Mouse (Mus musculus): ENCODE data around the gene Nop9.

Nop9 gene

DNA sequence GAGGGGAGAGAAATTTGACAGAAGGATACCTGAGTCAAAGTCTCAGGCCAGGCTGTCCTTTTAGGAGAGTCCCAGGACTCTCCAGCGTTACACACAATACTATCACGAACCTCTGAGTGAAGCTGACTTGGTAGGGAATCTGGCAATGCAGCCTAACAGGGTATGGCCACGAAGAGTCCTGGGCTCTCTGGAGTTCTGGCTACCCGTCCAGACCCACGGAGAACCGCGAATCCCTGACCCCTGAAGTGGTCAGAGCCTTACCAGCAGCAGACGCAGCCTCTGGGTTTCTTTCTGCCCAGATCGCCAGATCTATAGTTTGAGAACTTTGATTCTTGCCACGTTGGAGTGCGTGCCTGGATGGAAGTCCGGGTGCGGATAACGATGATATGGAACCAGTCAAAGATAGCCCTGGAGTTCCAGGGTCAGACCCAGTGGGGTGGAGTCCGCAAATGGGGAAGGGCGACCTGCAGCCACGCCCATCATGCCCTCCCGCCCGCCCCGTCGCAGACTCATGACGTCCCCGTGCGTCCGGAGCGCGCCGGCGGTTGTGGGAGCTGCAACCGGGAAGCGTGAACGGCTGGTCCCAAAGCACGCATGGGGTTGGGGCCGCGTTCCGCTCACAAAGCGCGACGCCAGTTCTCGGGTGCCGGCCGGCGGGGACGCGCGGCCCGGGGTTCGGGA, at the start of gene Nop9, which contains the start of gene Dhrs1:
Nop9 (plus strand) TSS at position 514 of the 681 bp plus-strand sequence.
Dhrs1 (minus strand) TSS at position 511 of the 681 bp plus-strand sequence.
- DNase-seq = peak; percentile 87 to 95

DNA sequence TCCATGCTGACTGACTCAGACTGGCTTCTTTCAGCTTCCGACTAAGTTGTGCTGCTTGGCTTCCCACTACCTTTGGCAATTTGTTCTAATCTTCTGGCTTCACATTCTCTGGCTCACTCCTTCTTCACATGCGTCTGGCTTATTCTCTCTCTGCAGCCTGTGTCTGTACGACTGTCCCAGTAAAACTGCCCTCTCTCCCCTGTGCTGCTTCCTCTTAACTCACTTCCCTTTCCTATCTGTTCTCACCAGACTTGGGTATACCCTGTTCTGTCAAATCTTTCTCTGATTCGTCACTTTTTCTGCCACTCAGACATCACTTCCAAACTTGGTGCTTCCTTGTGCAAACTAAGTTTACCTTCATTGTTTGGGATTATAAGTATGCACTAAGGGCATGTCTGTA, 48.3 kb upstream of the Nop9 start:
- DNase-seq = no peak

DNA sequence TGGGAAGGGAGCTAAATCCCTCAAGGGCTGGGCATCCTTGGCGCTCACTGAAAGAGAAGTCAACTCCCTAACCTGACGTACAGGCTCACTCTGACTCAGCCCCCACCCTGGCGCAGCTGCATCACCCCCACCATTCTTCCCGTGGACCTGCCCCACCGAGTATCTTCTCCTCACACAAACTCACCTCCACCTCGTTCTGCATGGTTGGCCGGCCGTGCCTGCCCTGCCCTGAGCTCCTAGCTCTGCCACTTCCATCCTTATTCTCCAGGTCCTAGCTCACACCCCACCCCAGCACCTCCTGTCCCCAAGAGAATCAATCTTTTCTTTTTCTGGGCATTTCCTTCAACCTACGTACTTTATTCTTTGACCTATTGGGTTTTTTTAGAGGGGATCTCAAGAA, 44.4 kb upstream of the Nop9 start:
- DNase-seq = peak in 1 of 2 experiments; percentile 45

DNA sequence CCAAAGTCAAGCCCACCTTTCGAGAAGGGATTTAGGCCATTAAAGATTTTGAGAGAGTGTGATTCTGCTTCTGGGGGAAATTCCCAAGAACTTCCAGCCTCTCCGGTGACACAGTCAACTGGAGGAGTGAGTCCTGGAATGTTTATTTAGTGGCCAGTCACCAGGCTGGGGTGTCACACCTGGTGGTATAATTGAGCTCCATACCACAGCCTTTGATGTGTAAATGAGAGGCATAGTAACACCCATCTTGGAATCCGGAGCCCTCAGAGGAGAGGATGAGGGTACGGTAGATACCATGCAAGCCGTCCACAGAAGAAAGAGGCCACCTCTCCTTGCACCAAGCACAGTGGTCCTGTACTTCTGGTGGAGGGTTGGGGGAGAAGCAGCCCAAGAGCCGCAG, 42.7 kb upstream of the Nop9 start:
- DNase-seq = peak in 1 of 2 experiments; percentile 22

DNA sequence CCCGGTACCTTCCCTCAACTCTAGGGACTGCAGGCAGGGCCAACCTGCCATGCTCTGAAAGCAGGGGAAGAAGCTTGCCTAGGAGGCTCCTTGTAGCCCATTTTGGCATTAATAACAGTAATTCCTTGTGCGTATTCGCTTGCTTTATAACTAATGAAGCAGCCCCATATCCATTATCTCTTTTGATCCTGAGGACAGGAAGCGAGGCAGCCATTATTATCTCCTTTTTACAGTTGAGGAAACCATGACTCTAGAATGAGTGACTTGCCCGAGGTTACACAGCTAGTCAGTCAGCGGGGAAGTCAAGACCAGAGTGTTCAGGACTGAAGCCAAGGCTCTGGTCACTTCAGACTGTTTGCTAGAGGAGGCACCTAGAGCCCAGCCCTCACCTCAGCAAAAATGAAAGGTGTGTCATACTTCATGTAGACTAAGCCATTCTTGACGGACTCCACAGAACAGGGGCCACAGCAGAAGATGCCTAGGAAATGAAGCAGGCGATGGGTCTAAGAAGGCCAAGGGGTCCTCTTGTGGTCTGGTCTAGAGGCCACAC, 39.4 kb upstream of the Nop9 start:
- peak in 1 of 2 experiments; percentile 18 for DNase-seq

DNA sequence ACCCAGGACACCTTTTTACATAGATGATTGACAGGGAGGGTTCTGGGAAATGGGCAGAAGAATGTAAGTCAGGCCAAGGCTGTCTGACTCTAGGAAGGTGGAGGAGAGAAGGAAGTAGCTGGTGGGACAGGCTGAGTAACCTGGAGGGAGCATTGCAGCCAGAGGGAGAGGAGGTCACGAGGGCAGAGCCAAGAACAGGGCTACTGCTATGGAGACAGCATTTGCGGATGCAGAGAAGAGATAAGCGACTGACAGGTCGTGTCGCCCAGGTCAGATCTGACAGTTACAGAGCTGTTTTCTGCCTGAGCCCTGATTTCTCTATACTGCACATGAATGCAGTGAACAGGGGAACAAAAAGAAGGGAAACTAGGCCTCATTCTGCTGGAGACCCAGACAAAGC, 38.1 kb upstream of the Nop9 start:
- peak in 1 of 2 experiments; percentile 33 for DNase-seq

DNA sequence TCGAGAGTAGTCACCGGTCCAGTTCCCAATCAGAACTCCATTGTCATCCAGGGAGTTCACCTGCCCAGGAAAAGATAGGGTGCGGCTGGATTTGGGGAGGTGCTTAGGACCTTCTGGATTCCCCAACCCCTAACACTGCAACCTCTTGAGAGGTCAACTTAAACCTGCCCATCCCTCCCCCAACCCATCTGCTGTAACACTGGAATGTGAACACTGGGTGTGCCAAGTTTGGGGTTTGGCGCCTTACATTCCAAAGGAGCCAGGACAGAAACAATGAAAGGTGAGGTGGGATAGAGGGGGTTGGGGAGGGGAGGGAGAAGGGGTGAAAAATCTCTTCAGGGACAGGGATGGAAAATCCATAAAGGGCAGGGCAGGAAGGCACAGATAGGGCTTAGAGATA, 36.0 kb upstream of the Nop9 start:
- no peak for DNase-seq

DNA sequence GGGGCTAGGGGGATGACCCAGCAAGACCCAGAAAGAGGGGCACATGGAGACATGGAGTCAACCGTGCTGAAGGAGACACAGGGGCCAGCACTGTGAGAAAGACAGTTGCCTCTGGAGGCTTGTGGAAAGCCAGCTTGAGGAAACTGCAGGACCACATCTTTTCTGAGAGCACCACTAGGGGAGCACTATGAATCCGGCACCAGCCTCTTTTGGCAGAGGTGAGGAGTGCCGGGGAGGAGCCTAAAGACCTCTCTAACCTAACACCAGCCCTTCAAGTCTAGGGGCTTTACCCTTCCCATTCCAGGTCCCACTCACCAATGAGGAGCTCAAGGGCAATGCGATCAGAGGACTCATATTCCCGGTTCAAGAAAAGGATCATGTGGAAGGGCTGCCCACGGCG, 33.7 kb upstream of the Nop9 start:
- peak in 1 of 2 experiments; percentile 33 for DNase-seq

DNA sequence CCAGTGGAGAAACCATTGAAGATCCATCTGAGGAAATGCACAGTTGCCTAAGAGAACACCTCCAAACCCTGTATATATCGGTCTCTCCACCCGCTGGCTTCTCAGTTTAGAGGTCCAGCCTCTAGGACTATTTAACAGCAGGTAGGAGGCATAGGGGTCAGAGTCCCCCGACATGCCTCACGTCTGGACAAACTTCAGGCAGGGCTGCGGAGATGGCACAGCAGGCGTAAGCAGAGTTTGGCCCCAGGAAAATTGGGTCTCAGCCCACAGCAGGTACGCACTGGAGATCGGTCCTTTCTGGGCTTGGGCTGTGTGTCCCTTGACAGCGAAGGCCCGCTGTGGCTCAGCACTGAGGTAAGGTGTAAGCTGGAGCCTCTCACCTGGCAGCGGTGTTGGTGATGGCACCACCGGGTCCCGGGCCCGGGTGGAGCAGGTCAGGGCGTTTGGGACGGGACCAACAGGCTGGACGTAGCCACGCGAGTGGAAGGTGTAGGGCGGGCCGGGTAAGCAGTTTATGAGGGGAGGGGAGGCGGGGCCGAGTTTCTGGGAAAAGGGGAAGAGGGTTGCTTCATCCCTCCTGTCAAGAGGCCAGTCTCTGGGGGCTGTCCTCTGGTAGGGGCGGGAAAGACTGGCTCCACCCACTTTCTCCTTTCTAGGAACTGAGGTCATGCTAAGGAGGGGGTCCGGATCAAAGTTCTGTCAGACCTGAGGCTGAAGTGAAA, 32.3 kb upstream of the Nop9 start:
- DNase-seq = peak; percentile 77 to 90

DNA sequence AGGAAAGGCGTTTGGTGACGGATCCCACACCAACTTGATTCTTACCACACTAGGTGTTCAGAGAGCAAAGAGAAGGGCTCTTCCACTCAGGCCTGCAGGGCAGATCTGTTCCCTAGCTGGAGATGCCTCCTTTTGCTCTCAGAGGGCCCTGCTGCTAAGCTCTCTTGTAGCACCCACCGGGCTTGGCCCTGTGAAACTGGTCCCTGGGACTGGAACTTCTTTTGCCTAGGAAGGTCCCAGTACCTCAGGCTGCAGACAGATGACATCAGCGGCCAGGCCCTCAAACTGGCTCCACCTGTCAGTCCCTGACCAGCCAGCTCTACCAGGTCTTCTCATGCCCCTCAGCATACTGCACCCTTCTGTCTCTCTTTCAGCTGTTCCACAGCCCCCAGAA, 31.8 kb upstream of the Nop9 start, which contains the start of gene Tgm1:
Tgm1 (minus strand) TSS at position 198 of the 394 bp plus-strand sequence.
- DNase-seq = peak in 1 of 2 experiments; percentile 51

DNA sequence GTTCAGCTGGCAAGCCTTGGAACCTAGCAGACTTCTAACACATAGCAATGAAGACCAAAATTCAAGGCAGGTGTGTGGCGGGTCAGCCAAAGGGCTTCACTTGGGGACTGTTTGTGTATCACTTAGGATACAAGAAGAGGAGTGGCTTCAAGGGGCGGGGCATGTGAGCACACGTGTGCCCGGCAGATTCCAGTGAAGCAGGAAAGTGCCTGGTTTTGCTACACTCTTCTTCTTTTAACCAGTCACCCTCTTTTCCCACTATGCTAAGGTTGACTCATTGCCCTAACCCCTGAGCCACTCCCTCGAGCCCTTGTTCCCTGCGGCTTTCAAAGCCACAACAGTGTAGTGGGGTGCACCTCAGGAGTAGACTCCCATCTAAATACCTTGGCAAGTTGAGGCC, 30.6 kb upstream of the Nop9 start:
- DNase-seq = peak; percentile 50 to 70

DNA sequence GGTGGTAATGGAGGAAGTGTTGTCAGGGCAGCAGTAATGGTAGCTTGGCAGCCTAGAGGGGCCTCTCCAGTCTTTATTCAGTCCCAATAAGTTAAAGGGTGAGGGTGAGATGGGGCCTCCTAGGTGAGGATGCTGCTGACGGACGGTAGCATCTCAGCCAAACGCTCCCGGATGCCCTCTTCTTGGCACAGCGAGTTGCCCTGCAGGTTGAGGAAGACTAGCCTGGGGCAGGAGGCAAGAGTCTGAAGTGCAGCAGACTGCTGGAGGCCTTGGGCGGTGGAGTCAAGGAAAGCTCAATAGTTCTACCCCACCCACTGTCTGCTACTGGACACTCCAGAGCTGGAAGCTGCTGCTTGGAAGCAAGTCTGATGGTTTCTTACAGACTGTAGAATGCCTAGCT, 29.2 kb upstream of the Nop9 start:
- peak; percentile 43 to 84 for DNase-seq

DNA sequence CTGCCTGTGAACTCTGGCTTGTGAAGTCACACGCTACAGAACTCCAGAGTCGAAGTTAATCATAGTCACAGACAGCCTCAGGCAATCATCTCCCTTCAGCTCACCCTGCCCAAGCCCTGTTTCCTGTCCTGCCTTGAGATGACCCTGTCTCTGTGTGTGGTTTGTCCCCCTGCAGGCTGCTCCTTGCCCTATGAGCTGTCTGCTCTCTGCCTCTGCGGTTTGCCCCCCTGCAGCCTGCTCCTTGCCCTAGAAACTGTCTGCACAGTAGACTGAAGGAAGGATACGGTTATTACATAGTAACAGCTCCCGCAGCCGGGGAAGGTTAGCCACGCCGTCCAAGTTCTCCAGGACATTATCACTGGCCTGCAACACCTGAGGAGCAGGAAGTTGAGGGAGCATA, 28.6 kb upstream of the Nop9 start:
- DNase-seq = peak; percentile 62 to 93

DNA sequence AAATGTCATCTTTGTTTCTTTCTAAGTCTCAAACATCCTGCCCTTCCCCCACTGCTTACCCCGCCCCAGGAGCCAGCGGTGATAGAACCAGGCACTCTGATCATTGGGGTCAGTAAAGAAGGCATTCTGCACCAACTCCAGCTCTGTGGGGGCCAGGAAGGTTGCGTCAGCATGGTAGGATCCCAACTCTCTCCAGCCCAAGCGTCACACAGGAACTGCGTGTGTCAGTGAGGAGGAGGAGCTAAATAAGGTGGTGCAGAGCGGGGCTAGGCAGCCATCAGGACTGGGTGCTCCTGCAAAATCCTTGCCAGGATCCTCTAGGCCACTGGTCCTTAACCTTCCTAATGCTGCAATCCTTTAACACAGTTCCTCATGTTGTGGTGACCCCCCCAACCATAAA, 25.8 kb upstream of the Nop9 start:
- DNase-seq = peak in 1 of 2 experiments; percentile 29

DNA sequence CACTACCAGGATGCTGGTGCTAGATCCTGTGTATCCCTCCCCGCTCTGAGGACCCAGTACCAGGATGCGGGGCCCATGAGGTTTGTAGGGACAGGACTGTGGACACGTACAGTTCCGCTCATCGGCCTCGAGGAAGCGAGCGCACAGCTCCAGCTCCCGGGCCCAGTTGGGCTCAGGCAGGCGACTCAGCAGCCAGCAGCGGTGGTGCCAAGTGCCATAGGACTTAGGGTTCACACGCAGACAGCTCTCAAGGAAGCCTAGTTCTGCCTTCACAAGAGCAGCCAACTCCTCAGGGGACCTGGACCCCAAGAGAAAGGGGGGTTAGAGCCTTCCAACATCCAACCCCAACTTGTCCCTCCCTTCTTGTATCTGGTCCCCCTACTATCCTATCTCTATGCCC, 24.8 kb upstream of the Nop9 start:
- peak; percentile 14 to 54 for DNase-seq

DNA sequence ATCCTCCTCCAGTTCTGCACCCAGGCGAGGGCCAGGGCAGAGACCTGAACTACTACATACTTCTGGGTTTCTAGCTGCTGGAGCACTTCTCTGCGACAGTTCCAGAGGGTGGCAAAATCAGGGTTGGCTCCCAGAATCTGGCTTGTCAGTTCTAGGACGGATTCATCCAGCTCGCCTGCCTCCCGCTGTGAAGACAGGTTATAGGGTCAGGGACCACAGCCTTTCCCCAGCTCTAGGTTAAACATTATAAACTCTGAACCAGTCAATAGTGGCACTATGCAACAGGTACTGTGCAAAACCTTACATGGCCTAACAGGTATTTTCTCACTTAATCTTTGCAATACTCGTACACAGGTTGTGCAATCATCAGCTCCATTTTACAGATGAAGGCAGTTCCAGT, 24.4 kb upstream of the Nop9 start:
- peak; percentile 63 to 82 for DNase-seq

DNA sequence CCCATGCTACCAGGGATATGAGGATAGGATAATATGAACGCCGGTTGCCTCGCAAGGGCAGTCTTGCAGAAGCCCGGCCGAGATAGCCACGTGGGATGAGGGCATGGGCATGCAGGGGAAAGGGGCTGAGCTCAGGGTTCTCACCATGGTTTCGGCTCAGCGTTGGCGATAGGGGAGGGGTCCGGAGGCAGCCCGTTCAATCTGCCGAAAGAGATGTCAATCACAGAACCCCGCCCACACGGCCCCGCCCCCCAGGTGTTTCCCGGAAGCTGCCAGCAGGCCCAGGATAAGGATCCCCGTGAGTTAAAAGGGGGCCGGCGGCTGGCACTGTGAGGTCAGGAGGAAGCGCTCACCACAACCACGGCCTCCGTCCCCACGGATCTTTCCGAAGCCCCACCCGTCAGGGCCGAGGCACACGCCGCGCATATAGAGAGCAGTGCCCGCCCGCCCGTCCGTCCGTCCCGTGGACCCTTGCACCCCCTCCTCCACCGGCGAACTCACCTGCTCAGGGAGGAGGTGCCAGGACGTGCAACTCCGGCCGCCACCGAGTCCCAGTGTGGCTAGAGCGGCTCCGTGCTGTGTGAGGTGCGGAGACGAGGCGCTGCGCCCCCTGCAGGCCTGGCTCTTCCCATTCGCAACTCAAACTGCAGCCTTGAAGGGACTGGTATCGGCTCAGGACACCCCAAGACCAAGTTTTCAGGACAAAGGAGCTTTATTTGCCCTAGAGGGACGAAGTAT, 23.6 kb upstream of the Nop9 start, which contains the start of gene Rabggta:
Rabggta (minus strand) TSS at position 564 of the 738 bp plus-strand sequence.
- peak; percentile 97 to 98 for DNase-seq

DNA sequence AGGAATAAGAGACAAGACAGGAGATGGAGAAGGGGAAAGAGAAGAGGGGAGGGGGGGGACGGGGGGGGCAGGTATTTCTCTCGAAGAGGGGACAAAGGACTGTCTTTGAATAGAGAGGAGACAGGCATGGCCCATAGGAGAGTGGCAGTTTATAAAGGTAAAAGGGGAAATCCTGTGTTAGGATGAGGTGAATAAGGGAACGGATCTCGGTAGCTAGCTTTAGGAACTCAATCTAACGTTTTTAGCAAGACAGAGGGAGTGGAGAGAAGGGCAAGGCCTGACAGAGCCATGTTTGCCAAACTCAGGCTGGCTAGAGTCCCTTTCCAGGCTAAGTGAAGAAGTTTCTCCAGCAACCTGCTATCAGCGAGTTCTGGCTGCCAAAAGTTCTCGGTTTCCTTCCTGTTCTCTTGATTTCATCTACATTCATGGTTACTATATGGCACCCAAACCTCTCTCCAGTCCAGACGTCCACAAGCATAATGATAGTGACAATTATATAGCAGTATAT, 23.0 kb upstream of the Nop9 start:
- DNase-seq = no peak

DNA sequence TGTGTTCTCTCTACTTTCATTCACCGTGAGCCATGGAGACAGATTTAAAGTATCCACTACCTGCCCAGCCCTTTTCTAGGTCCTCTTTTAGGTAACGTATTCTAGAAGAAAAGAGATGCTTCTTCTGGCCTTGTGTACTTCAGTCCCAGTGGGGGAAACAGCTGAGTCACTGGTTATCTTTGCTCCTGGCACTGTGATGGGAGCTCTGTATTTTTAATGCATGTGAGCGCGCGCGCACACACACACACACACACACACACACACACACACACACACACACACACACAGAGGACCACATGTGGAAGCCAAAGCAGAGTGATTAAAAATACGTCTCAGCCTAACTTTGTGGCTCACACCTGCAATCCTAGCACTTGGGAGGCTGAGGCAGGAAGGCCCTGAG, 22.1 kb upstream of the Nop9 start:
- DNase-seq = peak in 1 of 2 experiments; percentile 10

DNA sequence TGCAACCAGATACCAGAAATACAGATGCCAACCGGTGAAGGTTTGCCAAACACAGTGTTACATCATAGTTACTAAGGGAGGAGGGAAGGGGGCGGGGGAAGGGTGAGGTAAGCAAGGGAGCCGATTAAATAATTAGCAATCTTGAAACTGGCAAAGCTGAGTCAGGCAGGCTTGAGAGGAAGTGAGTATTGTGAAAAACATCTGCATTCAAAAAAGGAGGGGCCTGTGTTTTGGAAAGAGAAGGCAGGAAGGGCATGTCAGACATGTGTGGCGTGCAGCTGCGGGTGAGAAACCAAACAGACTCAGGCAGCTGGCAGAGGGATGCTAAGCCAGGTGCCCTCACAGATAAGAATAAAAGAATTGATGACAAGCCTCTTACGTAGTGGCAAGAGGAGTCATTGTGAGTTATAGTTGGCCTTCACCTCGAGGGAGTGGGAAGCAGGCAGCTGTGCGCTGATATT, 21.1 kb upstream of the Nop9 start:
- peak; percentile 43 to 65 for DNase-seq

DNA sequence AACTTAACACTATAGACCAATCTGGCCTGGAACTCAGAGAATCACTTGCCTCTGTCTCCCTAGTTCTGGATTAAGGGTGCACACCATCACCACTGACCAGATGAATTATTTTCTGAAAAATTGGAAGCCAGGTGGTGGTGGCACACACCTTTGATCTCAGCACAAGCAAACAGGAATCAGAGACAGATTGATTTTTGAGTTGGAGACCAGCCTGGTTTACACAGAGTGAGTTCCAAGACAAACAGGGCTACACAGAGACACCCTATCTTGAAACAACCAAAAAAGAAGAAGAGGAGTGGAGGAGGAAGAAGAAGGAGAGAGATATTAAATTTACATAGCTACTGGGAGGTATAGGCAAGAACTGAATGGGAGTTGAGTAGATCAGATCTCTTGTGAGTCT, 19.2 kb upstream of the Nop9 start:
- no peak for DNase-seq

DNA sequence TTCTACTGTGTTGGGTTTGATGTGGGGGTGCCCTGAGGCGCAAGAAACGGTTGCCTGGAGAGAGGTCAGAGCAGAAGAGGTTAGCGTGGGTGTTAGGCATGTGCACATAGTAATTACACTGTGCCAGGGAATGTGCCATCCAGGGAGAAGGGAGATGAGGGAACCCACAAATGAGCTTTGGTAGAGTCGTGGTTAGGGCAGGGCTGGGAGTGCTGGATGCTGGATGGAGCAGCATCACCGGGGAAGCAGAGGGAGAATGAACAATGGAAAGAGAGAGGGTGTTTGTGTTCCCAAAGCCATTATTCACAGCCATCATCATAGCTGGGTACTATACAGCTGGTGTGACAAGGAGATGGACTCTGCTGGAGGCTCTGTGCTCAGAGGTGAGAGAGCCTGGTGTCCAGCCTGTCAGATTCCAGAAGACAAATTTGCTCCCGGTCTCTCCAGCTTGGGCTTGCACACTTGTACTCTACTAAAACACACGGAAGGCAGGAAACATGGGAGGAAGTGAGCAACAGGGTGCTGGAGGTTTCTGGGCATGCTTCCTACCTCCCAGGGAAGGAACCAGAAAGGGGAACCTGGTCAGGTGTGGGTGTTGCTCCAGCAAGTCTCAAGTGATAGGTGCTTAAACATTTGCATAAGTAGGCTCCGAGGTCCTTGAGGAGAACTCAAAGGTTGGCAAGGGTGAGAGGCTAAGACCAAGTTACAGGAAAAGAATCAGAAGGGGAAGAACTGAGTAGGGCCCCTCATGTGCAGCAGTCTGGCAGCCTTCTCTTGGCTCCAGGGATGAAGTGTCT, 17.4 kb upstream of the Nop9 start:
- no peak for DNase-seq

Data from kidney, postnatal 25 days (tissue).